Mouse (Mus musculus) layer of hippocampus, adult 2 months (tissue): ENCODE data around the gene Adnp. TPM values are rescaled to one million over a fixed set of nuclear protein-coding genes. Genes with fewer than 3 reads are reported as not detected.

Source experiments
- DNase-seq, 2 experiments: peaks; one replicate each; pipeline ENCODE4 v3.0.0; 2022; ENCODE audit warnings: low spot score in 2 of 2
- H3K27ac ChIP-seq: fragments of 200-600 bp; 2 replicates; pipeline ENCODE4 v1.8.1; 2022
- H3K4me3 ChIP-seq: fragments of 200-600 bp; 2 replicates; pipeline ENCODE4 v1.8.1; 2022; ENCODE audit warnings: mild to moderate bottlenecking
- CTCF ChIP-seq: fragments of 200-600 bp; conservative IDR thresholded peaks from 2 replicates; pipeline ENCODE4 v1.8.1; 2022; ENCODE audit warnings: antibody characterized with exemption, mild to moderate bottlenecking, moderate library complexity
- total RNA-seq, 2 experiments: library from RNA; stranded (reverse); gene quantifications; 2 replicates each; pipeline ENCODE4 v1.2.3; 2021

Gene Adnp
- total RNA-seq, 2 experiments from 2014 or later, result 90.5 to 96.3 TPM

DNA sequence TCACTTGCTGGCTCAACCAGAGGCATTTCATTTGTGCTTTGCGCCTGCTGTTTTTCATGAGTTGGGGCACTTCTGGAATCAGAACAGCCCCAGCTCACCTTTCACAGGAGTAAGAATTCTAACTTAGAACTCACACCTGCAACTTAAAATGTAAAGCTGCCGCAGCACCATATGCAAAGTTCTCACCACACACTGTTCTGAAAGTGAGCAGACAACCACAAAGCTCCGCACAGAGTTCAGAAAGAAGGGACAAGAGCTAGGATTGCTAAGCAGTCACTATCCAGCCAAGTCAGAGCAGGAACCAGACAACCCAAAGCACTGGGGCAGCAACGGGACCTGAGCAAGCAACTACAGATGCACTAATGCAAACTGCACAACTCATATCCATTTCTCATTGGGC, 7.4 kb downstream of the Adnp start:
- Histone ChIP-seq H3K4me3 (no peak overlapping the region), H3K27ac (no peak overlapping the region)
- TF ChIP-seq CTCF, result no peak
- no peak for DNase-seq

DNA sequence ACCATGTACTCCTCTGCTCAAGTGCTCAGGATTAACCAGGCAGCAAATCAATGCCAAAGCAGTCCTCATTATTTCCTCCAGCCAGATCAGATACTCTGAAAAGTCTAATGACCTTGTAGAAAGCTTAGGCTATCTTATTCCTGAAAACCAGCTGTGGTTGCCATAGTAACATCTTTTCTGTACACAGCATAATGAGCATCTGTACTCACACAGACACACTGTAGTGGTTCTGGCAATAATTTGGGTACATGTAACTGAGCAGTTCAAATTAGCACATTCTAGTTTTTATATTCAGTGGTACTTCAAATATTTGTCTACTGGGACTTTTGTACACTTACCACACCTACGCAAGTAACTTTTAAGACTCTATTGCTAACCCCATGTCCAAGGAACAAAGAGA, 8.5 kb downstream of the Adnp start:
- H3K27ac ChIP-seq, result peak overlapping the region; percentile 23; the same call in 1 of the 2 replicates
- TF ChIP-seq CTCF, result no peak
- no peak overlapping the region for H3K4me3 ChIP-seq
- no peak for DNase-seq

DNA sequence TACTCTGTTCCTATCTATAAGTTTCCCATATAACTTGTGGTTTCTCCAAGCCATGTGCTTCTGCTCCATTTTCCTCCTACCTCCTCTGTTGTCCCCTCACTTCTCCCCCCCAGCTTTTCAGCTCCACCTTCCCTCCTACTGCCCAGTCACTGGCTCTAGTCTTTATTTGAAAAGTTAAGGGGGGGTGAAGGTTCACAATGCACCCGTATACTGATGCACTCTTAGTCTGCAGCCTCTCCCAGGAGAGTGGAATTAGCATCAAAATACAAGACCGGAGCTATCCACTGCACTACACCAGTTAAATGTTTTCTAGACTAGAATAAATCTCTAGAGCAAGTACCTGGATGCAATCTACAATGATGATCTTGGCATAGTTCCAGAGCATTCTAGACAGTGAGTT, 11.2 kb downstream of the Adnp start:
- DNase-seq, result no peak
- TF ChIP-seq CTCF, result no peak

DNA sequence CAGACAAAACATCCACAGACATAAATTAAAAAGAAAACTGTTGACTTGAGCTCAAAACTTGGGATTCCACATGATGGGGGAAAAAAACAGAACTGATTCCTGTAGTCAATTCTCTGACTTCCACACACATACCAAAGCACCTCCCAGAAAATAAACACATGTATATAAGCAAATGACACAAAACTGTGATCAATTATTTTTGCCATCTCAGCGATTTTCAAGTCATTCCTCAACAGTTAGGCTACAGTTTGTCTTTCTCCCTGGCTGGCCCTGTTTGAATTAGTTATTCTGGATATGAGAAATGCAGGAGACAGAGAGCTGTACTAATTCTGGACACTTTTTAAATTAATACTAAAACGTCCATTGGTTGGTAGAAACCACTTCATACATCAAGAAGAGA, 13.2 kb downstream of the Adnp start:
- Histone ChIP-seq H3K4me3 (no peak overlapping the region), H3K27ac (no peak overlapping the region)
- no peak for DNase-seq
- no peak for TF ChIP-seq CTCF

More for the DNA sequence above, 11.2 kb downstream of the Adnp start:
- Histone ChIP-seq H3K27ac (no peak overlapping the region), H3K4me3 (no peak overlapping the region)

DNA sequence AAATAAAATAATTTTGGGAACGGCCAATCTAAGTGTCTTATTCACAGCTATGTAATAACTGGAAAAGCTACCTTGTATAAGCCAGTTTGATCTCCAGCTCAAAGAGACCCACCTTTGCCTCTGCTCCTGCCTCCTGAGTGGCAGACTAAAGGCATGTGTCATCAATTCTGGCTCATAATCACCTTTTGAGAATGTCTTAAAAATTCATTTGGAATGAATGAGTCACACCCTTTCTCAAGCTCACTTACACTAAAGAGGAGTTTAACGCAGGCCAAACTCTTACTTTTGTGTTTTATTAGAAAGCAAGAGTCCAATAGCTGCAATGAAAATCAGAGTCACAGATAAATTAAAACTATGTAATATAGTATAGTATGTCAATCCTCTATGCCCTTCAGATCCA, 15.1 kb downstream of the Adnp start:
- TF ChIP-seq CTCF, result no peak
- Histone ChIP-seq H3K27ac (no peak overlapping the region), H3K4me3 (no peak overlapping the region)
- DNase-seq, result no peak

DNA sequence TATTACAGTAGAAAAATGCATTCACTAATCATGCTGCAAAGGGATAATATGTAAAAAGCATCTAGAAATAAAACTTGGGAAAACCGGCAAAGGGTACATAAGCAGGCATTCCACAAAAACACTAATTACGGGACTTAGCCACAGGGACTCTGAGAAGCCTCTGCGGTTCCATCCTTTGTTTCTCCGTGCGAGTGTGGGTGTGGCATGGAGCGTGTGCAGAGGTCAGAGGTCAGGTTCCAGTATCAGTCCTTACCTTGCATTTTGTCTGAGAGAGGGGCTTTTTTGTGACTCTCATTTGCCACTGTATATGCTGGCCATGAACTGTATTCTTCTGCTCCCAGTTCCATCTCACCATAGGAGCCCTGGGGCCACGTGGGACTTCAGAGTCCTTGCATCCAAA, 31.0 kb downstream of the Adnp start:
- Histone ChIP-seq H3K27ac (no peak overlapping the region), H3K4me3 (no peak overlapping the region)
- TF ChIP-seq CTCF, result no peak
- no peak for DNase-seq

DNA sequence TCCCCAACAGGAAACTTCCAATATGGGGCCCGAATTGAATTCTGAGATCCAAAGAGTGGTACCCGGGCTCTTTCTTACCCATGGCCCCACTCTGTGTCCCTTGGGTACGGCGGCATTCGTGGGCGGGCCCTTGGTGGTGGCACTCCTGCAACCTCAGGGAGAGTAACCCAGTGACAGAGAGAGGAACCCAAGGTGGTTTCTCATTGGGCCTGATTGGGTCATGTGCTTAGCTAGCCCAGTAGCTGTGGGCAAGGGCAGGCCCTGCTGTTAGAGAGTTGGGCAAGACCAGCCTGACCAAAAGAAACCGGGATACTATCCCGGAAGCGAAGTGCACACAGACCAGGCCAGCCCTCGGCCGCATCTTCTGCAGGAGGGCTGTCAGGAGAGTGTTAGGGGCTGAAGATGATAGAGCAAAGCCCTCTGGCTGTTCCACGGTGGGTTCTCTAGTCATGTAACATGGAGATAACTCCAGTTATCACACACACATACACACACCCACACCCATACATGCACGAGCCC, 36.7 kb downstream of the Adnp start:
- TF ChIP-seq CTCF, result no peak
- H3K4me3 ChIP-seq, result peak overlapping the region; percentile 20; the same call in 1 of the 2 replicates
- peak in 1 of 2 experiments; percentile 34 for DNase-seq
- H3K27ac ChIP-seq, result no peak overlapping the region

DNA sequence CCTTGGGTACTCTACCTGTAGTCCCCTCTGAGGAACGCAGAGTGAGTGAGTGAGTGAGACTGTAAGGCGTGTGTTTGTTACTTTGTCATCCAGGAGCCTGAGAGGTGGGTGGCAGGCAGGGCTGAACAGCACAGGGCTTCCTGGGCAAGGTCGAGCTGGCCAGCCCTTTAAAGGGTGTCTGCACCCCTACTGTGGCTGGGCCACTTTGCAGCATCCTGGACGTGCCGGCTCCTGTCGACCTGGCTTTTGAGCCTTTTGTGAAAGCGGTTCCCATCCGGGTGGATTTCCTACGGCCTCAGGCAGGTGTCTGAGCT, 37.2 kb downstream of the Adnp start:
- DNase-seq, result no peak
- no peak for TF ChIP-seq CTCF
- Histone ChIP-seq H3K27ac (no peak overlapping the region), H3K4me3 (peak overlapping the region; percentile 20; the same call in 1 of the 2 replicates)

DNA sequence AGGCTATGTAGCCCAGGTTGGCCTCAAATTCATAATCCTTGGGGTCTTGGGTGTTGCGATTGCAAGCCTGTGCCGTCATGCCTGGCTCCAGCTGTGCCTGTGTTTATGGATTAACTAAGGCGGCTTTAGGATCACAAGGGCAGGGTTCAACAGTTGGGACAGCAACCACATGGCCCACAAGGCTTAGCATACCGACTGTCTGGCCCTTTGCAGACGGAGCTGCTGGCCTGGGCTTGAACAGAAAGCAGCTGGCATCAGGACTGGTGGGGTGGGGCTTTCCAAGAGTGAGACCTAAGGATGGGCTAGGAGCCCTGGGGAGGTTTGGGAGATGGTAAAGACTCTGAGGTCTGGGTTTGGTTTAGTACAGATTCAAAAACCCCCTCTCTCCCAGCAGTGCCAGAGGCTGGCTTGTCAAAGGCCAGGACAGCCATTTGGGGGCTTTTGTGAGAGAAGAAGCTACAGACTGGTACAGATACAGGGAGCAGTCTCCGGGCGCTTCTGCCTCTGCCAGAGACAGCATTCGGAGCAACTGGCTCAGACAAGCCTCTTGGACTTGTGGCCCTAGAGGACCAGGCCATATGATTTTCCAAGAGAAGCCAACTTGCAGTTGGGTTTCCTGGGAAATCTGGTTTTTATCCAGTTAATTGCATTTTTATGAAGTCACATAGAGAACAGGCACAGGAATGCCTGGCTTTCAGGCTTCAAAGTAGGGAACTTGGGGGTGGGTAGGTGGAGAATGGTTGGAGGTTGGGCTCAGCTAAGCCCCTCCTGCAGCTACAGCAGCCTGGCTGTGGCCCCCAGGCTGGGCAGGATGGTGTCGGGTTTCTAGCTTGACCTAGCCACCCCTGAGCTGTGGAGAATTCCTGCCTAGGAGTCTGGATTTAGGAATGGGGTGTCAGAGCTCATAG, 37.8 kb downstream of the Adnp start:
- Histone ChIP-seq H3K27ac (no peak overlapping the region), H3K4me3 (no peak overlapping the region)
- no peak for DNase-seq
- no peak for TF ChIP-seq CTCF

DNA sequence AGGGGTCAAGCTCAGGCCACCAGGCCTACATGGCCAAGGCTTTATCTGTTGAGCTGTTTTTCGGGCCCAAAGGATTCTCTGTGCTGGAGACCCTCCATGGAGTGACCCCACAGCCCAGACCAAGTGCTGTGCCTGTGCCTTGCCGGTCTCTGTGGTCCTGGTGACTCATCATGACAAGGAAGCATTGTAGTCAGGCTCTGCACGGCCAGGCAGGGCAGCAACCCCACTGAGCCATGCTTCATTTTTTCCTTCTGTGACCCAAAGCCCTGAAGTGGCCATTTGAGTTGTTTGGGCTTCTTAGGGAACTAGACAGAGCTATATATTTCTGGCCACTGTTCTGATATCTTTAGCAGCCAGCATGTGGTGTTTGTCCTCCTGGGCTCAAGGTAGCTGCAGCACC, 39.1 kb downstream of the Adnp start:
- H3K4me3 ChIP-seq, result no peak overlapping the region
- DNase-seq, result no peak
- H3K27ac ChIP-seq, result no peak overlapping the region
- TF ChIP-seq CTCF, result no peak

DNA sequence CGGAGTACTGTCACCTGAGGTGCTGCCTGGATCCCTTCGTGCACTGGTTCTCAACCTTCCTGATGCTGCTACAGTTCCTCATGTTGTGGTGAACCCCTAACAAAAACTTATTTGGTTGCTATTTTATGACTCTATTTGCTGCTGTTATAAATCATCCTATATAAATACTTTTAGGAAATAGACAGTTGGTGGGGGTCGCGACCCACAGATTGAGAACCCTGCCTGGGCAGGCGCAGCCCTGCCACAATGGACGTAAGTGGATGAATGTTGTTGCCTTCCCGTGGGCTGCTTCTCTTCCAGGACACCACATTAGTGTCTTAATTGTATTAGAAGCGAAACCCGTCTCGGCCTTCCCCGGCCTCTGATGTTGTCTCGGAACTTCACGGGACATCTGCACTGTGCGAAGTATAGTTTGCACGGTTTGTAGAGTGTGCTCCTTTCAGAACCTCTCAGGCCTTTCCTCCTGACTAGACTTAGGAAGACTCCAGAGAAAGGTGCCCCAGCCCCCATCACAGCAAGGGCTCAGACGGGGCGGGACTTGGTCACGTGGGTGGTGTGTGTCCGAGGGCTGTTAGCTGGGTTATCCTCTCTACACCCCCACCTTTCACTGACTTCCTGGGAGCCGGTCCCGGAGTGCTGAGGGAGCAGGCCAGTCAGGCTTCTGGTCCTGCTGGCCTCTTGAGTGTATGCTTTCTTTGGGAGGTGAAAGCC, 40.0 kb downstream of the Adnp start:
- Histone ChIP-seq H3K4me3 (no peak overlapping the region), H3K27ac (no peak overlapping the region)
- TF ChIP-seq CTCF, result no peak
- no peak for DNase-seq

DNA sequence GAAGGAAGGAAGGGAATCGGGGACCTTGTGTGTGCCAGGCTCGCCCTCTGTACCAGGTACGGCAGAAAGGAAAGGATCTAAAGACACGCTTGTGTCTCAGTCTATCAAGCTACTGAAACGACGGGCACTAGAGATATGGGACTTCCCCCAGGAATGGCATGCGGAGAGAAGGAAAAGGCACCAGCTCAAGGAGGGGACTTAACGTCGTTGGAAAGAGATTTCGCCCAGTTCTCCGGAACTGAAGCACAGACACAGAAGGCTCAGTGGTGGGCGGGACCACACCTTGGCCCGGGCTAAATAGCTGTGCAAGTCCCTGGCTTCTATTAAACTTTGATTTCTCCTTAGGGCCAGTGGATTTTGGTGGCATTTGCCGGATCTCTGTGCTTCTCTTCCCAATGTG, 44.9 kb downstream of the Adnp start:
- no peak for TF ChIP-seq CTCF
- DNase-seq, result no peak
- Histone ChIP-seq H3K27ac (no peak overlapping the region), H3K4me3 (no peak overlapping the region)

DNA sequence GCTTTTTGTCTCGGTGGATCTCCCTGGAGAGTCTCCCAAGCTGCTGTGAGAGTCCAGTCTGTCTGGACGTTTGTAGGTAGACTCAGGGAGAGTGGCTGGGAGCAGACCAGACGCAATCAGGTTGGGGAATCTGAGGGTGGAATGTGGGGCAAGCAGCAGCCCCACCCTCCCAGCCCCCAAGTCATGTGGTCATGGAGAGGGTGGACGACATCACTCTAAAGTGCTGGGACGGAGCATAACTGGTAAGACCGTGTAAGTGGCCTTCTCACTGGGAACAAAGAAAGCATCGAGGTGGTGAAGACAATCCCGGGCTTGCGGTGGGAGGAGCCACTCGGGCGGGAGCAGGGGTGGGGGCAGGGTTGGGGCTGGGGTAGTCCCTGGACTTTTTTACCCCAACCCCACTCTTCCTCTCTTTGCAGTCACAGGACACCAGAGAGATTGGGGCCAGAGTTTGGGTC, 45.4 kb downstream of the Adnp start:
- no peak for DNase-seq
- TF ChIP-seq CTCF, result no peak
- no peak overlapping the region for H3K27ac ChIP-seq
- H3K4me3 ChIP-seq, result no peak overlapping the region; the same call in 1 of the 2 replicates
